Mouse (Mus musculus) spleen, adult 18-20 months (tissue): ENCODE data around the gene Rps6kc1.

ENCODE experiments used
- DNase-seq, 2 experiments: peaks; one replicate each; pipeline ENCODE4 v3.0.0; 2022; ENCODE audit warnings: mixed read lengths in 2 of 2

Gene Rps6kc1

GRCm38 (mm10) chr1:190832965-190833630 is 78.5 kb downstream of the Rps6kc1 start:
- no peak for DNase-seq

- peak in 1 of 2 experiments; percentile 21 for DNase-seq
These were observed 79.6 kb downstream of the Rps6kc1 start for GRCm38 (mm10) chr1:190831839-190832497.

- no peak for DNase-seq
These were observed 85.0 kb downstream of the Rps6kc1 start for GRCm38 (mm10) chr1:190826486-190827034.

- no peak for DNase-seq
These were observed 87.8 kb downstream of the Rps6kc1 start for GRCm38 (mm10) chr1:190823745-190824144.

GRCm38 (mm10) chr1:190816141-190816540 is 95.4 kb downstream of the Rps6kc1 start:
- no peak for DNase-seq

GRCm38 (mm10) chr1:190810408-190810807 is 101.2 kb downstream of the Rps6kc1 start:
- no peak for DNase-seq

GRCm38 (mm10) chr1:190808766-190809221 is 102.8 kb downstream of the Rps6kc1 start:
- no peak for DNase-seq

- no peak for DNase-seq
These were observed 104.8 kb downstream of the Rps6kc1 start for GRCm38 (mm10) chr1:190806817-190807216.

- DNase-seq = no peak
These were observed 112.9 kb downstream of the Rps6kc1 start for GRCm38 (mm10) chr1:190798668-190799067.

GRCm38 (mm10) chr1:190797483-190798058 is 114.0 kb downstream of the Rps6kc1 start:
- no peak for DNase-seq

GRCm38 (mm10) chr1:190796745-190797482 is 114.7 kb downstream of the Rps6kc1 start:
- no peak for DNase-seq

- DNase-seq = no peak
These were observed 119.9 kb downstream of the Rps6kc1 start for GRCm38 (mm10) chr1:190791638-190792037.

- no peak for DNase-seq
These were observed 120.8 kb downstream of the Rps6kc1 start for GRCm38 (mm10) chr1:190790720-190791119.

GRCm38 (mm10) chr1:190777660-190778059 is 133.9 kb downstream of the Rps6kc1 start:
- DNase-seq = no peak

GRCm38 (mm10) chr1:190776260-190776659 is 135.3 kb downstream of the Rps6kc1 start:
- DNase-seq = no peak

- no peak for DNase-seq
These were observed 139.3 kb downstream of the Rps6kc1 start for GRCm38 (mm10) chr1:190772088-190772885.

- no peak for DNase-seq
These were observed 141.8 kb downstream of the Rps6kc1 start for GRCm38 (mm10) chr1:190769748-190770147.

GRCm38 (mm10) chr1:190768307-190768706 is 143.3 kb downstream of the Rps6kc1 start:
- DNase-seq = no peak

- no peak for DNase-seq
These were observed 143.9 kb downstream of the Rps6kc1 start for GRCm38 (mm10) chr1:190767621-190768020.

- no peak for DNase-seq
These were observed 144.8 kb downstream of the Rps6kc1 start for GRCm38 (mm10) chr1:190766800-190767199.

GRCm38 (mm10) chr1:190763756-190764155 is 147.8 kb downstream of the Rps6kc1 start:
- no peak for DNase-seq

- no peak for DNase-seq
These were observed 149.8 kb downstream of the Rps6kc1 start for GRCm38 (mm10) chr1:190761786-190762185.
